Mouse (Mus musculus): ENCODE data around the gene Catsperd.

The Catsperd gene

DNA sequence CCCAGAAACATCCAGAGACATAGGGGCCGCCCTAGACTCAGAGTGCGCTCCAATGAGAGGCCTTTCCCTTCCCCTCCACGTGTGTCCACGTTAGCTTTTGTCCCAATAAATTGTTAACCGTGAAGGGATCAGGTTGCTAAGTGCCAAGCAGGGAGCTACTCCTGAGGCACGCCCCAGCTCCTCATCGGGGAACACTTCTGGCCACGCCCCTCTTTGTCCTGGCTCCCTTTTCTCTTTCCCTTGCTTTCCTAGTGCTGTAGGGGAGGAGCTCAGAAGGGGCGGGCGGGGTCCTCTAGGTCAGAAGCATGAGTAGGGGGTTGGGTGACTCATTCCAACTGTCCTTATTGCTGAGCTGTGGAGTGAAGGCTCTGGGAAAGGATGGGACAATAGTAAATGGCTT is 36.4 kb downstream of the Catsperd start:
- DNase-seq (ENCODE audit: low spot score in 2 of 2): no peak

DNA sequence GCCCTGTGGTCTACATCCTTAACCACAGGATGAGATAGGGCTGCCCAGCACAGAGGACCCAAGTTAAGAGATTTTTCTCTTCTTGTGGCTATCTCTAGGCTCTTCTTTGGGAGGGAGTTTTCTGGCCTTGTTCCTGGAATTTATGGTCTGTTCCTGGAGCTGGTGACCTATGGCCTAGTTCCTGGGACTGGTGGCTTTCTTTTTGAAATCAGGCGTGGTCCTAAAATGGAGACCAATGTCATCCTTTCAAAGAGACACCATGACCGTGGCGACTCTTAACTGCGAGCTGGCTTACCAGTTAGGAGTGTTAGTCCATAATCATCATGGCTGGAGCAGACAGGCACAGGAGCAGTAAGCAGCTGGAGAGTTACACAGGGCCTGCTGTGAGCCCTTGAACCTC is 38.4 kb downstream of the Catsperd start:
- no peak for DNase-seq (ENCODE audit: low spot score in 2 of 2)

- DNase-seq (ENCODE audit: low spot score in 2 of 2): no peak
Measured at GRCm38 (mm10) chr17:56667591-56667990, 39.6 kb downstream of the Catsperd start.

- DNase-seq (ENCODE audit: low spot score in 2 of 2): peak; percentile 83 to 90
Measured at GRCm38 (mm10) chr17:56668384-56669144, 40.6 kb downstream of the Catsperd start.

- no peak for DNase-seq (ENCODE audit: low spot score in 2 of 2)
Measured at GRCm38 (mm10) chr17:56669766-56670165, 41.8 kb downstream of the Catsperd start.

DNA sequence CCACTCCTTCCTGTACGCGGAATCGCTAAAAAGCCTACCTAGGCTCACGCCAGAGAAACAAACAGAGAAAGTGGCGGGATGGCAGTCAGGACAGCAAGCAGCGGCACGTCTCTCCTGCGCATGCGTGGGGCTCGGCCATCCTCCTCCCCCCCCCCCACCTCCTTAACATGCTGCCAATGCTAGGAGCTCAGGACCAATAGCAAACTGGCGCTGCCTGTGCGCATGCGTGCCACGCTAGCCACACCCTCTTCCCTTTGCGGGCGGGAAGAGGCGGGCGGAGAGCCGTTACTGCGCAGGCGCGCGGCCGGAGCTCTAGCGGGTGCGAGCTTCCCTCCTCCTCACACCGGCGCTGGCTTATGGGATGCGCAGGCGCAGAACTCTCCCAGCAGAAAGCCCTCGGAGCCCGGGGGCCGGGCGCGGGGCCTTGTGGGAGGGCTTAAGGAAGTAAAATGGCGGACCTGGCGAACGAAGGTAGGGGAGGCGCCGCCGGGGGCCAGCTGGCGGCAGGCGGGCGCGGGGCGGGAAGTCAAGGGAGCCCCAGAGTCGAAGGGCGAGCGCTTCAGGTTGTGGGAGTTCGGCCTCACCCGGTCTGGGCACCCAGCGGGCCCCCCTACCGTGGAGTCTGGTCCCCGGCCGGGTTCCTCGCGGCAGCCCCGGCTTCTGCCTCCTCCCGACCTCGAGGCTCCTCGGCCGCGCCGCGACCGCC is 45.2 kb downstream of the Catsperd start, which contains the start of gene Ranbp3:
TSS of gene Ranbp3 (plus strand) at position 354 of the 706 bp plus-strand sequence.
- DNase-seq (ENCODE audit: low spot score in 2 of 2): peak; percentile 98 to 99

- DNase-seq (ENCODE audit: low spot score in 2 of 2): peak in 1 of 2 experiments; percentile 37
Measured at GRCm38 (mm10) chr17:56673647-56674416, 45.9 kb downstream of the Catsperd start.

DNA sequence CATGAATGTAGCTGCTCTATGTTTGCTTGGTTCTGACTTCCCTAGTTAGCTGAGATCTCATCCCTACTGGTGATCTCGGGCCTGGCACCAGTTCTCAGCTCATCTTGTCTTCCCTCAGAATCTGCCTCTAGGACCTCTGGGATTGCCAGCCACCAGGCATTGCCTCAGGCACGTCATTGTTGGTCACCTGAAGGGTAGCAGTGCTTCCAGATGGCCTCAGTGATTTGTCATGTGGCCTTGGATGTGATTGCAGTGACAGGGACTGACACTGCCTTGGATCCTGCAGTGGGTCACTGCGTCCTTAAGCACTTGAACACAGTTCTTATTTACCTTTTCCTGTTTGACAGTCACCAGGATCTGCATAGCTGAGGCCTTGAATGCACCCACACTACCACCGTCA is 53.8 kb downstream of the Catsperd start:
- DNase-seq (ENCODE audit: low spot score in 2 of 2): no peak

DNA sequence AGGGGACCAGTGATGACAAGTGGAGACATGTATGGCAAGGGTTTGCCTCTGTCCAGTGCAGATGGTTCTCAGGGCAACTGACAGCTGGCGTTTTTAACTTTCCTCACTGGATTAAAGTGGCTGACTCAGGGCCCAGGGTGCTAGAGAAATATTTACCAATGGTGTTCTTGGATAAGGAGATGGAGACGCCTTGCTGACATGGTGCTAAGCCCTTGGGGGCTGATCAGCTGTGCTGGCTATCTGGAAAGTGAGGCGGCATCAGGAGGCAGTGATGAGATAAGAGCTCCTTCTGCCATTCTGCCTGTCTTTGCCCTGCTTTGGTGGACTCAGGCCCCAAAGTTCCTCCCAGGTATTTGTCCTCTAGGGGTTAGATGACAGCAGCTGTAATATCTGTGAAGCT is 54.9 kb downstream of the Catsperd start:
- DNase-seq (ENCODE audit: low spot score in 2 of 2): no peak

DNA sequence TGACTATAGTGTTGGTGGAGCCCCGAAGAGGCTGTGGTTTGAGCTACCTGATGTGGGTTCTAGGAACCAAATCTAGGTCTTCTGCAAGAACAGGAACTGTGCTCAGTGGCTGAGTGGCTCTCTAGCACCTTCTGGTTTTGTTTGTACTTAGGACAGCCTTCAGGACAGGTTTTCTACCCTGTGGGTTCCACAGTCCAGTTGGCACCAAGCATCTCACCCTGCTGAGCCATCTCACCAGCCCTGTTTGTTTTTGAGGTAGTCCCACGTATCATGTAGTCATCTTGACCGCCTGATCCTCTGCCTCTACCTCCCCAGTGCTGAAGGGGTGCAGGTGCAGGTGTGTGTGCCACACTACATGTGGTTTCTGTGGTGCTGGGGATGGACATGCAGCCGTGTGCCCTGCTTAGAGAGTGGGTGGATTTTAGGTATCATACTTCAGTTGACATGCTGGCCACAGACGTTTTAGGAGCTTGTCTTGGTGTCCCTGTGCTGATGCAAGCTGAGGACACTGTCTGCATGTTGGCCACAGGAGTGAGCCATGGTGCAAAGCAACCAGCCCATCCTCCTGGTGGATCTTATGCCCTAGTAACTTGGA is 55.7 kb downstream of the Catsperd start:
- DNase-seq (ENCODE audit: low spot score in 2 of 2): no peak

- DNase-seq (ENCODE audit: low spot score in 2 of 2): no peak
Measured at GRCm38 (mm10) chr17:56684649-56685048, 56.7 kb downstream of the Catsperd start.

GRCm38 (mm10) chr17:56686801-56687200 is 58.9 kb downstream of the Catsperd start:
- DNase-seq (ENCODE audit: low spot score in 2 of 2): no peak

DNA sequence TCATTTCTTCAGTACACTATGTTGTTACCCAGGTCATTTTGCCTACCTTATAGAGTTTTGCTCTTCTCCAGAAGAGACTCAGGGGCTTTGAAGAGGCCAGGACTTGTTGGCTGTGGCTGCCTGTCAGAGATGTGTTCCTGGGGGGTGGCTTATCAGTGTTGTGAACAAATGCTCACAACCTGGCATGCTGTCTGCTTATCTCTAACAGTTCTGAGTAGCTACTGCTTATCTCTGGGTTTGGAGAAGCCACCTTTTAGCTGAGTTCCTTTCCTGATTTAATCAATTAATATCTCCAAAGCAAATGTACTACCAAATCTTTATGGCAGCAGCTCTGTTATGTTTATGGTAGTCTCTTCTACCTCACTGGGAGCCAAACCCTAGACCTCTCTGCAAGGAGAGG is 60.1 kb downstream of the Catsperd start:
- no peak for DNase-seq (ENCODE audit: low spot score in 2 of 2)

- DNase-seq (ENCODE audit: low spot score in 2 of 2): no peak
Measured at GRCm38 (mm10) chr17:56688689-56689088, 60.7 kb downstream of the Catsperd start.

GRCm38 (mm10) chr17:56693395-56693794 is 65.5 kb downstream of the Catsperd start:
- DNase-seq (ENCODE audit: low spot score in 2 of 2): no peak

- peak in 1 of 2 experiments; percentile 71 for DNase-seq (ENCODE audit: low spot score in 2 of 2)
Measured at GRCm38 (mm10) chr17:56693851-56694310, 65.9 kb downstream of the Catsperd start.

DNA sequence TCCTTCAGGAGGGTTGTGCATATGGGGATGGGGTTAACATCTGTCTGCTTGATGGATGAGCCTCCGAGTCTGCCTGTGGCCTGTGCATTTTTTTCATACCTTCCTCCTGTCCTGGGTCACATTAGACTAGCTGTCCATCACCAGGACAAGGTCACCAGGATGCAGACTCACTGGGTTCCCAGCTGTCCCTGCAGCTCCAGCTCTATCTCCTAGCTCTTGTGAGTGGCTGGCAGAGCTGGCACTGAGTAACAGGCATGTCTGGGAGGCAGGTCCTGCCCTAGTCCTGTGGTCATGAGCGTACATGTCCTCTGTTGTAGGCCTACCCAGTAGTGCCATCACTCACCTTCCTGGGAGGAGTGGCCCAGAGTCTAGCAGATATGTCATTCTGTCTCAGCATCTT is 72.5 kb downstream of the Catsperd start:
- DNase-seq (ENCODE audit: low spot score in 2 of 2): no peak

GRCm38 (mm10) chr17:56703038-56703437 is 75.1 kb downstream of the Catsperd start:
- no peak for DNase-seq (ENCODE audit: low spot score in 2 of 2)

DNA sequence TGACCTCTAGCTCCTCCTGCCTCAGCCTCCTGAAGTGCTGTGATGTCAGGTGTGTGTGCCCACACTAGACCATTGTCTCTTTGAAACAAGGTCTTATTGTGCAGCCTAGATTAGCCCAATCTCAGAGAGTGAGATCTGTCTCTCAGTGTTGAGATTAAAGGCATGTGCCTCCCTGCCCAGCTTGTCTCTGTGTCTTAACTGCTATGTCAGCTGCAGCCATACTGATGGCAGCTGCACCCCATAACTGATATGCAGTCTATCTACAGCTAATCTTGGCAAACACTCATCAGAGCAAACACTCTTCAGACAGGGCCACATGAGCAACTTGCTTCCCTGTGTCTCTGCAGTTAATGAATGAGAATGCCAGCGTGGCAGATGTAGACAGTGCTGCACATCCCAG is 78.6 kb downstream of the Catsperd start:
- DNase-seq (ENCODE audit: low spot score in 2 of 2): no peak

GRCm38 (mm10) chr17:56708692-56709091 is 80.7 kb downstream of the Catsperd start:
- DNase-seq (ENCODE audit: low spot score in 2 of 2): no peak

DNA sequence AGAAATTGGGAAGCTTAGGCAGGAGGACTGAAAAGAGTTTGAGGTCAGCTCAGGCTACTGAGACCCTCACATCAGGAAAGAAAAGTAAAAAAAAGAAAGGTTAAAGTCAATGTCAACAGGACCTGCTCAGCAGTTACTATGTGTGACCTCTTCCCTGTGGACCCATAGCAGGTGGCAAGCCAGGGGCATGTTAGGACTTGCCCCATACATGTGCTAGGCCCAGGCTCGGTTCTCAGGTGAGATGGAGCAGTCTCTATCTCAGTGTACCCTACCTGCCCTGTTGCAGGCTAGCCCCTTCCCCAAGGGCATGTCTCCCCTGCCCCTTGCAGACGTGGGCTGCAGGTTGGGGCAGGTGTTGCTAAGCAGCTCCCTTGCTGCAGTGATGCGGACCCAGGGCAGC is 81.8 kb downstream of the Catsperd start:
- DNase-seq (ENCODE audit: low spot score in 2 of 2): no peak
